Mouse (Mus musculus): ENCODE measurements around the gene Zfp574. TPM values are rescaled to one million over a fixed set of nuclear protein-coding genes. Genes with fewer than 3 reads are reported as not detected.
"Not testable (repeated sequence)": the region's sequence is repeated elsewhere in the genome, so short reads cannot be mapped to it uniquely, and the experiment has no call there.

The Zfp574 gene
- total RNA-seq (2021) = 10 to 100 TPM; 30.9 to 33.2 TPM
- long read RNA-seq, full-length matches to known transcripts = 54 of 67 reads
- long read RNA-seq, partial matches to known transcripts = 7 of 67 reads
- long read RNA-seq, other reads (novel, unspliced or antisense) = 6 of 67 reads

DNA sequence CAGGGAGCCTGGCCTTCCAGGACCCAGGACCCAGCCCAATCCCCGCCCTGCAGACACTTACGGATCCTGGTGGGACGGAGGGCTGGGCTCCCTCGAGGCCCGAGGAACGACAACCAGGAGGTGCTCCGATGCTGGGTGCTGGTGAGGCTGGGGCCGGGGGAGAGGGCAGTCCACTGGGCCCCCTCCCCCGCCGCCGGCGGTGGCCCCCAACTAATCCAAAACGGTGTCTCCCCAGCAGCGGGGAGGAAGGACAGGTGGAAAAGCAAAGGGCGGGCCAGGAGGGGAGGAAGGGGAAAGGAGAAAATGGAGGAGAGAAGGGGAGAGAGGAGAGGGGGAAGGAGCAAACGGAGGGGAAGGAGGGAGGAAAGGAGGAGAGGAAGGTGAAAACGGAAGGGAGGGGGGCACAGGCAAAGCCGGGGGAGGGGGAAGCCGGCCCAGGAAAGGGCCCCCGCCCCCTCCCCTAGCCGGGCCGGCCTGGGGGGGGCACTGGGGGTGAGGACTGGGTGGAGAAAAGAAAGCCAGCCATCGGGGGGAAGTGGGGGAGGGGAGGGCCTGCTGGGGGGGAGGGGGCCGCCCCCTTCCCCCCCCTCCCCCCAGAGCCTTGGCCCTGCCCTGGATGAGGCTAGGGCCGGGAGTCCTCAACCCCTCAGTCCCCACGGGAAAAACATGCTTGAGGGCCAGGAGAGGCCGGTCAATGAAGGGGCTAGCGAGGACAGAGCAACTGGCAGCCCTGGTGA lies at the start of gene Zfp574, which contains the start of gene Grik5:
Gene Zfp574, plus strand, starts transcription at position 589 of the 737 bp plus-strand sequence.
Gene Grik5, minus strand, starts transcription at position 368 of the 737 bp plus-strand sequence.
- DNase-seq (ENCODE audit: low spot score in 2 of 2) = no peak

DNA sequence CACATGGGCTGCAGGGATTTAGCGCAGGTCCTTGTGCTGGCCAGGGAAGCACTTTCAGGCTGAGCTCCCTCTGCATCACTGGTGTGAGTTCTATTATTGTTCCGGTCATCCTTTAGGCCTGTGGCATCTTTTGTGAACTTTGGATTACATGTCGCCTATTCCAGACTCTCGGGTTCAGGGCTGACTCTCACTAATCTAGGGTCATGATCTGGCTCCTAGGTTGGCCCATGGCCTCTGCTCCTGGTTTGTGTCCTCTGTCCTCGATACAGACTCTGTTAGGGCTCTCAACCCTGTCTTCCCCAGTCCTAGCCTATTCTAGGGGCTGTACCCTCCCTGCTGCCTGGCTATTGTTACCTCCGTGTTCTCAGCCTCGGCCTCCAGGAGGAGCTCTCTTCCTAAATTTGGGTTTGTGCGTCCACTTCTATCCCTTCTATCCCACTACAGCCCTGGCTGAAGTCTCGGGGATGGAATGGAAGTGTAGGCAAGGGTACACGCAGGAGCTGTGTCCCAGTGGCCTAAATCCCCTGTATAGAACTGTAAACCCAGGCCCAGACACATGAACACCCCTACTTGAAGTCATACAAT lies 46.4 kb upstream of the Zfp574 start:
- DNase-seq (ENCODE audit: low spot score in 2 of 2) = no peak

DNA sequence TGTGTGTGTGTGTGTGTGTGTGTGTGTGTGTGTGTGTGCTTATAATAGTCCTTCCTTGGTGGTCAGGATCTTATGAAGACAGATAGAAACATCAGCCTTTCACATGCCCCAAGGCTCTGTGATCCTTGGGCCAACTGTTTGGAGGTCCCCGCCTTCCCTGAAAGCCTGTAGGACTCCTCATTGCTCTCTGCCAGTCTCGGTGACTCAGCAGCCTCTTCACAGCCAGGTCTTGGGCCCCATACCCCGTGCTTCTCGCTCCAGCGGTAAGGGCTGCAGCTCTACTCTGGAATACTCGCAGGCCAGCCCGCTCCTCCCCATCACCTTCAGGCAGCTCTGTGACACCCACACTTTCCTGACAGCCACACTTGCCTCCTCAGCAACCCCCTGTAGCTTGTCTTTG lies 45.9 kb upstream of the Zfp574 start:
- no peak for DNase-seq (ENCODE audit: low spot score in 2 of 2)

DNA sequence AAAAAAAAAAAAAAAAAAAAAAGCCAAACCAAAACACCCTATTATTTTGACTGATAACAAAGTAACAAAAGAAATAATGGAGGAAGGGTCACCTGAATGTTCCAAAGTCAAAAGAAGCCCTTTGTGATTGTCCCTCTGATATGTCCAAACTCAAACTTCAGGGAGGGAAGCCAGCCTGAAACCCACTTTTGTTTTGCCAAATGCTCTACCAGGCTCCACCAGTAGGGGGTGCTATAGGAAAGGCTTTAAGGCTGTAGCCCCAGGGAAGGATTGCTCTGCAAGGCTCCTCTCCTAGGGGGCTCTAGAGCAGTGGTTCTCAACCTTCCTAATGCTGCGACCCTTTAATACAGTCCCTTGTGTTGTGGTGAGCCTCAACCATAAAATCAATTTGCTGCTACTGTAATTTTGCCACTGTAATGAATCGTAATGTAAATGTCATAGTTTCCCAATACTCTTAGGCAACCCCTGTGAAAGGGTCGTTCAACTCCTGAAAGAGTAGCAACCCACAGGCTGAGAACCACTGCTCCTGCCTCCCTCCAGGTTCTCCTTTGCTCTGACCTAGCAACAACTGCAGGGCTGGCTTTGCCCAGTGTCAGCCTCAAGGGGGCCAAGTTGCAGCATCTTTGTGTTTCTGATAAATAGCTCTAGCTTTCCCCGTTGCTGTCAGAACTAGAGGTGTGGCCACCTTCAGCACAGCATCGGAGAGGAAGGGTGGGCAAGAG lies 42.2 kb upstream of the Zfp574 start:
- peak in 1 of 2 experiments; percentile 85 for DNase-seq (ENCODE audit: low spot score in 2 of 2)

DNA sequence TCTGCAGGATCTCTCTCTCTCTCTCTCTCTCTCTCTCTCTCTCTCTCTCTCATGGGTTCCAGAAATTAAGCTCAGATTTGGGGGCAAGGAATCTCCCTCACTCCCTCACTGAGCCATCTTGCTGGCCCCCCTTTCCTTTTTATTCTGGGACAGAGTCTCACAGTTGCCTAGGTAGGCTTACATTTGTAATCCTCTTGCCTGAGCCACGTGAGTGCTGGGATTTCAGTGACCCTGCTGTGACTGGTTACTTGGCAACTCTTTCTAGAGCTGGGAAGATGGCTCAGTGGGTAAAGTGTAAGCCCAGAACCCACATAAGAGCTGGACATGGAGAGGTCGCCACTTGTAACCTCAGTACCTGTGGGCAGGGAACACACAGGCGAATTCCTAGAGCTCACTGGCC lies 40.8 kb upstream of the Zfp574 start:
- no peak for DNase-seq (ENCODE audit: low spot score in 2 of 2)

DNA sequence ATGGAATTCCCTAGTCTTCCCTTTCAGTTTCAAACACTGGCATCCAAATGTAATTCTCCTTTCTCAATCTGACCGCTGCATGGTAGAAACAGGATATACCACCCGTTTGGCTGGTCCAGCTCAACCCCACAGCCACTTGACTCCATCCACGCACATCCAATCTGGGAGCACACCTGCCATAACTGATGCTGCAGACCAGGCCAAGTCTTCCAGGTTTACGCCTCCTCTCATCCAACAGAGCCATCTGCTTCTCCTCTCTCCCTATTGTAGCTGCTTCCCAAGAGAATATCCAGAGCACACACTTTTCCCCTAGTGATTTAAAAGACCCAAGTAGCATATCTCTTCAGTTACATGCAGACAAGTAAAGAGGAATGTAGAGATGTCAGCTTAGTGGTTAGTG lies 37.6 kb upstream of the Zfp574 start:
- peak in 1 of 2 experiments; percentile 70 for DNase-seq (ENCODE audit: low spot score in 2 of 2)

DNA sequence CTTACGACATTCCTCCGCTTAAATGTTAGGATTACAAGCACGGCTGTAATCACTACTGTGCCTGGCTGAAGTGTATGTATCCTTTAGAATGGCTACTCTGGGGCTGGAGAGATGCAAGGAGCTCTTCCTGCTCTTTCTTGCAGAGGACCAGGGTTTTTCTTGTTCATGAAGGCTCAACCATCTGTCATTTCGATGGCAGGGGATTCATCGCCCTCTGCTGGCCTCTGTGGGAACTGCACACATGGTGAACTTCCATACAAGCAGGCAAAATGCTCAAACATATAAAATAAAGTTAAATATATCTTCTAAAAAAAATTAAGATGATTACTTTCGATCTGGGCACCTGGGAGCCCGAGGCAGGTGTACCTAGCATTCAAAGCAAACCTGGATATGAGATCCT lies 36.5 kb upstream of the Zfp574 start:
- DNase-seq (ENCODE audit: low spot score in 2 of 2) = peak; percentile 70 to 90

DNA sequence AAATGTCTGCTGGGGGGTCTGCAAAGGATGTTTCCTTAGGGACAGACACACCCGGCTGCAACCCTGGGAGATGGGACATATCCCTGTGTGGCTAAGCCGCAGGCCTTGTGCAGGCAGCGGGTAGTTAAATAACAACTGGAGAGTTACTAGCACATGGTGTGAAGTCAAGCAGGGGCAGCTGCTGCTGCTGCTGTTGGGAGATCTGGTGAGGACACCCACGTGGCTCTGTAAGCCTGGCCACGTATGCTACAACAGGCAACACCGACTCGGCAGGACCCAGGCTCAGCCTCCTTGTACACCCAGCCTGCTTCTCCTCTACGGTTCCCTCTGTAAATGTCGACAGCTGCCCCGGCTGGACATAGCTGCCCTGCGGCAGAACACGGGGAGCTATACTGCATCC lies 30.4 kb upstream of the Zfp574 start:
- no peak for DNase-seq (ENCODE audit: low spot score in 2 of 2)

DNA sequence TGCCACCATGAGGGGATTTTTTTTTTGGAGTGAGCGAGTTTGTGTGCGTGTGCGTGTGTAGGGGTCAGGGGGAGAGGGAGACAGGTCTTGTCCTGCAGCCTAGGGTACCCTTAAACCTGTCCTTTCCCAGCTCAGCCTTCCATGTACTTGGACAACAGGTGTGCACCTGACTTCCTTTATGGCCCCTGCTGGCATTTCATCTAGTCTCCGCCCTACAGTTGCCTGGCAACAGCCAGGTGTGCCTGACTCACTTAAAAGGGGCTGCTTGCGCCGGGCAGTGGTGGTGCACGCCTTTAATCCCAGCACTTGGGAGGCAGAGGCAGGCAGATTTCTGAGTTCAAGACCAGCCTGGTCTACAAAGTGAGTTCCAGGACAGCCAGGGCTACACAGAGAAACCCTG lies 27.8 kb upstream of the Zfp574 start:
- not testable (repeated sequence) for DNase-seq (ENCODE audit: low spot score in 2 of 2)

DNA sequence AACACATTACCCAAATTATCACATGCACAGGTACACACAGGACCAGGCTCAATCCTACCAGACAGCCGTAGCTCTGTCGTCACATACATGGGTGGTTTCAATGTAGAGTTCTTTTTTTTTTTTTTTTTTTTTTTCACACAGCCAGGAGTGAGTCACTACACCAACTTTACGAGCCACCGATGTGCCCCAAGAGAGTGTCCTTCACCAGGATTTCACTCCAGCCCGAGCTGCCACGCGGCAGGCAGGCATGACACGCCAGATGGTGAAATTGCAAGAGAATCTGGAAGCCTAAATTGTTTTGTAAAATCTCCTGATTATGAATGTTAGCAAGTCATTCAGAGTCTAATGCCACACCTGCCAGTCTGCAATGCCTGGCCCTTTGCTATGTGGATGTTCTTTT lies 25.0 kb upstream of the Zfp574 start:
- DNase-seq (ENCODE audit: low spot score in 2 of 2) = peak; percentile 48 to 81

DNA sequence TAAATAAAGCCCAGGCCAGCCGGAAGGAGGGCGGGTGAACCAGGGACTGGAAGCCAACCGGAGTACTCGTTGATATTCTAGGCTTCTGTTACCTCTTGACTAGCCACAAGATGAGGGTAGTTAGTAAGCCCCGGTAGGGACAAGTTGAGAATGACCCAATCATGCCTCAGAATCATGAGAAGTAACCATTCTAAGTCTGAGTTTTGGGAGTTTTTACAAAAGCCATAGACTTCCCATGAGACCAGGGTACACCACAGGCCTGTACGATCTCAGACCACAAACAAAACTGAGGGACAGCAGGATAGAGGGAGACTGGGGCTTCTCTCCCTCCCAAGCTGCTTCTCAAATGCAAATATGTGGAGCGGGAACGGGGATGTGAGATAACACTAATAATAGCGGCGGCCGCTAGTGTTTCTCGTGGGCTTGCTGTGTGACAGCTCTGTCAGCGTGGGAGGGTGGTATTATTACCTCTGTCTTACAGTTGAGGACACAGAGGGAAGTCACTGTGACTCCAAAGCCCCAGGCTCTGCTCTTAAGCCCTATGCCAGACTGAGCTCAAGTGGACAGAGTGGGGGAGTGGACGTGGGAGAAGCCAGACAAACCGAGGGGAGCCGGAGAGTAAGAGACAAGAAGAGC lies 23.0 kb upstream of the Zfp574 start:
- peak in 1 of 2 experiments; percentile 59 for DNase-seq (ENCODE audit: low spot score in 2 of 2)

DNA sequence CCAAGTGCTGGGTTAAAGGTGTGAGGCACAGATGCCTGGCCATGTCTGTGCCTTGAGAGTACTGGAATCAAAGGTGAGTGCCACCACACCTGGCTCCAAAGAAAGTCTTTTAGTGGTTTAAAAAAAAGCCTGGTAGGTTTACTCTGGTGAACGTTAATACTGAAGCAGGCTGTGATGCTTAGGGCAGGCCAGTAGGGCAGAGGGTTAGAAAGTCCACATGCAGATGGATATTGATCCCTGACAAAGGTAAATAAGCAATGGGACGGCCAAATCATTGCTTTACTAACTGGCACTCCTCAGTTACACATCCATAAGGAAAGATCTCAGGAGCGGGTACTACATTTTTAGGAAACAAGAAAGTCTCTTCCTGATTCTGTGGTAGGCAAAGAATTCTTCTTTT lies 19.8 kb upstream of the Zfp574 start:
- DNase-seq (ENCODE audit: low spot score in 2 of 2) = no peak

DNA sequence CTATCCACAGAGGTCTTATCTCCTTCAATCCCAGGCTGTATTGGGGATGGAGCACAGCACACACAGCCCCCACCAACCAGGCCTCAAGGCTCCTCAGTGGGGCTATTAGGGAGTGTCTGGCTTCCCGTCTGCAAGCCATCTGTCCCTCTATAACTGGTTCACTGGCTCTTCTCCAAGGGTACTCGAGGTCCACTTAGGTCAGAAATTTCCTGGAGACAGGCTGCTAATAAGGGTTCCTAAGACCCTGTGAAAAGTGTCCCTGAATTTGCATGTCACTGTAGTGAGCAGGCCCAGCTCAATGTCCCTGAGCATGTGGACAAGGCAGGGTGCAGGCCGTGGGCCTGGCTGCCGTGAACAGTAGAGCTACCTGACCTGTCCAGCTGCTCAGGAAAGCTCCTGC lies 15.4 kb upstream of the Zfp574 start:
- no peak for DNase-seq (ENCODE audit: low spot score in 2 of 2)

DNA sequence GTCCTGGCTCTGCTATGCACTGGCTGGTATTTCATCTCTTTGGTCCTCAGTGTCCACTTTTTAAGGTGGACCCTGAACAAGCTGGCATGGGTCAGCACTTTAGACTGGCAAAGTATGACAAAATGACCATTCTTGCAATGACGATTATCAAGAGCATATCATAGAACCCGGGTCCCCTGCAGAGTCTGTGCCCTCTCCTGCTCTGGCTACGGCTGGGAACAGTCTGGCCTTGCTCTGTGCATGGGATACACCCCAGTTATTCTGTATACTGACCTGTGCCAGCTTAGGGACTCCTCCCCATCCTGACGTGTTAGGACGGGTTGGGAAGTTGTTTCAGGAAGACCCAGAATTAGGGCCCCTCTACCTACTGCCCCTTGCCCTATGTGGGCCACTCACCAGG lies 14.5 kb upstream of the Zfp574 start:
- no peak for DNase-seq (ENCODE audit: low spot score in 2 of 2)

DNA sequence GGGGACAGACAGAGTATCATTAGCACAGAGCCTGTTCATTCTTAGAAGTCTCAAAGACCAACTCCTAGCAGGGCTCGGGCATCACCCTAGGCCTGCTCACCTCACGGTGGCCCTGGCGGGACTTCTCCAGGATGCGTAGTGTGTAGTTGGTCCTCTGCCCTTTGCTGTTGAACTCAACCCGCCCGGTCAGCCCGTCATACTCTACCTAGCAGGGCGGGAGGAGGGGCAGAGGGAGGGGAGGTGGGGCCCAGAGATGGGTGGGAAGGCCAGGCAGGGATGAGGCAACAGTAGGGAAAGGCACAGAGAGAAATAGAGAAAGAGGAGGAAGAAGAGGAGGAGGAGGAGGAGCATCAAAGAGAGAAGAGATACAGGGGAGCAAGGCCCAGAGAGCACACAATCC lies 14.0 kb upstream of the Zfp574 start:
- no peak for DNase-seq (ENCODE audit: low spot score in 2 of 2)

DNA sequence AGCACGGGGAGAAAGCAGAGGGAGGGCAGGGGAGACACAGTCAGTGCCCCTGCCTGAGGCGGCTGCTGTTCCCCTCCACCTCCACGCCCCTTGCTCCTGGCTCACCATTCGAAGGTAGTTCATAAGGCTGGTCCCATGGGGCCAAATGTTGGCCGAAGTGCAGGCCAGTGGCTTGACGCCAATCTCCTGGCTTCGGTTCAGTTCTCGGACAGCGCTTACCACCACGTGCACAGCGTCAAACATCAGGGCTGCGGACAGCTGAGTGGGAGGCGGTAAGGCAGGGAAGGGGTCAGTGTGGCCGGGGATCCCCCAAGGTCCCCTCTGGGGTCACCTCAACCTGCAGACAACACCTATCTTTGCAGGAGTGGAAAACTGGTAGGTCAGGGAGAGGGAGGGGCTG lies 13.5 kb upstream of the Zfp574 start:
- no peak for DNase-seq (ENCODE audit: low spot score in 2 of 2)

DNA sequence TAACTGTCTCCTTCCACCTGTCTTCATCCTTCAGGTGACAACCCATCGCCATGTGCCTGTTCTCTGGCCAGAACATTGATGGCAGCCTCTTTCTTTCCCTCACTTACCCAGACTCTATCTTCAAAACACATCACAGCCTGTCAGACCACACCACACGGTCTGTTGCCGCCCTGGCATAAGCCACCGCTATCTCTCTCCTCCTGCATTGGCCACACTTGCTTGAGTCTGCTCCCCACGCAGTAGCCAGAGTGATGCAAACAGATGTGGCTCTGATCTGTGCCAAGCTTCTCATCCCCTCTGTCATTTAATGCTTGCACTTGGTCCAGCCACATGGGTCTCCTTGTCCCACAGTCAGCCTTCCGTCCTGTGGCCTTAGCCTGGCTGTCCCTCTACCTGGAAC lies 9.0 kb upstream of the Zfp574 start:
- DNase-seq (ENCODE audit: low spot score in 2 of 2) = no peak

DNA sequence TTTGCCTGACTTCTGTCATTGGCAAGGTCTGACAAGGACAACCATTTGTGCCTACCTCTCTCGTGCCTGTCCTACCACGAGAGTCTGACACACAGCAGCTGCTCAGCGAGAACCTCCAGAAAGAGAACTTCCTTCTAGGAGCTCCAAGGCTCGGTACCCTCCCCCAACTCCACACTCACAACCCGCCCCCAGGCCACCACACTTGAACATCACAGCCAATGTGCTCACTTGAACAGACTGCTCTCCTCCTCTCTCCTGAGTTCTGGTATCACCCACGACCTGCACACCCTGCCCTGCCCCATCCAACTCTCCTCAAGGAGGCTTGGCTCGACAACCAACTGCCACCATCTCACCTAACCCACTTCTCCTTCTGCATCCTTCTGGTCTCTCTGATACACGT lies 8.5 kb upstream of the Zfp574 start:
- peak in 1 of 2 experiments; percentile 56 for DNase-seq (ENCODE audit: low spot score in 2 of 2)

DNA sequence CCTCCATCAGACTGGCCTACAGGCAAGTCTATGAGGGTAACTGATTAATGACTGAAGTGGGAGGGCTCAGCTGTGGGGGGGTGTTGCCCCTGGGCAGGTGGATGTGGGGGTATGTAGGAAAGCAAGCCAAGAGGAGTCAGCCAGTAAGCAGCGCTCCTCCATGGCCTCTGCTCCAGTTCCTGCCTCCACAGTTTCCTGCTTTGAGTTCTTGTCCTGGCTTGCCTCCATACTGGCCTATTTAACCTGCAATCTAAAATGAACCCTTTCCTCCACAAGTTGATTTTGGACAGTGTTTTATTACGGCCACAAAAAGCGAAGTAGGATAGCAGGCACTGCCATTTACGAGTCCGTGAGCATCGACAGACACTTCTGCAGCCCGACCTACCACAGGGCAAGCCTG lies 5.0 kb upstream of the Zfp574 start:
- no peak for DNase-seq (ENCODE audit: low spot score in 2 of 2)

DNA sequence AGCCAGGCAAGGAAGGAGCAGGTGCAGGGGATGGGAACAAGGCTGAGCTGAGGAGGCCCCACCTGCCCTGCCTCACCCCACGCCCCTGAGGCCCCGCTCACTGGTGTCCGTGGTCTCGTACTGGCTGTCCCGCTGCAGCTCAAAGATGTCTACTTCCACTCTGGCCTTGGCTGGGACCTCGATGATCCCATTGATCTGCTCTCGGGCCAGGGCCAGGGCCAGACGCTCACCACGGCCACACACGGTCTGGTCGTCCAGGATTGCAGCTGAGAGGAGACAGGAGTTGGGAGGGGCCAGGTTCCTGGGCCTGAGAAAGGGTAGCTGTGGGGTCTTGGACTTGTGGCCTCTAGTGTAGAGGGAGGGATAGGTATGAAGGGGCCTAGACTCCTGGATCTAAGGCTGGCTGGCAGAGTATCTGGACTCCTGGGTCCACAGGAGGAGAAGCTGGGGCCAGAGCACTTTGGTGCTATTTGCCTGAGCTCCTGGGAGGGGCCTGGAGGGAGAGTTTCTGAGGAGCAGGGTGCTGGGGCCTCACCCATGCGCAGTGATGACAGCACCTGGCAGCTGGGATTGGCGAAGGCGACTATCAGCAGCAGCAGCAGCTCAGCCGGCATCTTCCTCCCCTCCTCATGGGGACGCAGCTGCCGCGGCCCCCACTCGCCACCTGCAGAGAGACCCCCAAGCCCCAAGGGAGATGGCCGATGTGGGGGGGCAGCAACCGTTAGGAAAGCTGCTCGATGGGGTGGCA lies 4.3 kb upstream of the Zfp574 start:
- DNase-seq (ENCODE audit: low spot score in 2 of 2) = no peak

DNA sequence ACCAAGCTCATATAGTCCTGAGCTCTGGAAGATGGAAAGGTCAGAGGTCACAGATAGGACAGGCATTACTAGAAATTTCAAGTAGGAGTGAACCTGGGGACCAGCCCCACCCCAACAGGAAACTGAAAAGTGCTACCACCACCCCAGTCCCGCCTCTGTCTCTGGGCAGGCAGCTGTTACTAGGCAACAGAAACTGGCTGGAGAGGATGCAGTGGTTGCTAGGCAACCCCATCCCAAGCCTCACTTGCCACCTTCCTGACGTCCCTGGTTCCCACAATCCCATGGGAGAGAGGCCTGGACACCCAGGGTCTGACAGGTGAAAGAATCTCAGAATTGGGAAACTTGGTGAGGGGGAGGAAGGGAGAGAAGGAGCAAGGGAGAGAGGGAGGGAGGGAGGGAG lies 3.6 kb upstream of the Zfp574 start:
- DNase-seq (ENCODE audit: low spot score in 2 of 2) = peak; percentile 78 to 81

Data from layer of hippocampus, adult 18-20 months (tissue).